Mouse (Mus musculus) kidney, adult 8-10 months (tissue): ENCODE measurements around the gene Uhrf1bp1l.
A peak's percentile ranks its signal among the peaks of the same experiment; 100 is the strongest.

Experiments
- DNase-seq, 2 experiments: peaks; one replicate each; pipeline ENCODE4 v3.0.0; 2022

Gene Uhrf1bp1l

DNA sequence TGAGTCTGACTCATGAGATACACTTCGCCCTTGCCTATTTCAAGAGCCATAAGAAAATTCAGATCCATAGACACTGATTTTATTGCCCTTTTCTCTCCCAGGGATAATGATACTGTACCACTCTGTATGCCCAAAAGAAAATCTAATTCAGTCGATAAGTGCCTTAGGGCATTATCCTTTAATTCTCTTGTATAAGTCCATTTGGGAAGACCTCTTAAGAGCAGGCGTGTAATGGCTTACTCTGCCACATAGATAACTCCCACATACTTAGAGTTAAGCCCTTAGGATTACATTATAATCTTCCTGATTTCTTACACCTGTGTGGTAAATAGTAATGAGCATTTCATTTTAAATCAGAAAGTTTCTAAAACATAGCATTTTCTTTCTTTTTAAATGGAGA lies 1.8 kb downstream of the Uhrf1bp1l start:
- no peak for DNase-seq

GRCm38 (mm10) chr10:89747221-89747905 lies 2.6 kb downstream of the Uhrf1bp1l start:
- no peak for DNase-seq

DNA sequence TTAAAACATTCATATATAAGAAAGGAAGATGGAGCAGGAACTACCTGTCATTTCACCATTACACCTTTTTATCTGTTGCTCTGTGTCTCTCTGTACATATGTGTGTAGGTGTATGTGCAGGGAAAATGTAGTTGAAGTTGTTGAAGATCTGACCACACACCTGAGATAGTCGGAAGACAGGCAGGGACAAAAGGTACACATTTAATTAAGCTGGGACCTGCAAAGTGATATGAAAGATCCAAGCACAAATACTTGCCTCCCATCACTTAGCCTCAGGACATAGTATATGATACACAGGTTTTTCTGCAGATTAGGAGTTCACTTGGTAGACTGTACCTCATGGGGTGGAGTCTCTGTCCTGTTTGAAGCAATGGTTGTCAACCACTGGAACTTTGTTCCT lies 3.1 kb downstream of the Uhrf1bp1l start:
- no peak for DNase-seq

DNA sequence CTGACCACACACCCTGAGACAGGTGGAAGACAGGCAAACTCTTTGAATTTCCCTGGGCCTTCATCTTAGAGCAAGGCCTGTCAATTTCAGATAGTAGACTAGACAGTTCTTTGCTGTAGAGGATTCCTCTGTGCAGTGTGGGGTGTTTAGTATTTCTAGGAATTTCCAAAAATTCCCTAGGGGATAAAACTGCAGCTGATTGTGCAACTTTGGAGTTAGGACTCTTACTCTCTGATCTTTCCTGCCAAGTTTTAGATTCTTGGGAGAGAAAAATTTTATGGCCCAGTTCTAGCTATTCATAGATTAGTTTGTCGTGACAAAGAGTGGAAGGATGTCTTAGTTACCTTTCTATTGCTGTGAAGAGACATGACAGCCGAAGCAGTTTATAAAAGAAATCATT lies 3.8 kb downstream of the Uhrf1bp1l start:
- no peak for DNase-seq

GRCm38 (mm10) chr10:89751069-89751468 lies 6.3 kb downstream of the Uhrf1bp1l start:
- no peak for DNase-seq

DNA sequence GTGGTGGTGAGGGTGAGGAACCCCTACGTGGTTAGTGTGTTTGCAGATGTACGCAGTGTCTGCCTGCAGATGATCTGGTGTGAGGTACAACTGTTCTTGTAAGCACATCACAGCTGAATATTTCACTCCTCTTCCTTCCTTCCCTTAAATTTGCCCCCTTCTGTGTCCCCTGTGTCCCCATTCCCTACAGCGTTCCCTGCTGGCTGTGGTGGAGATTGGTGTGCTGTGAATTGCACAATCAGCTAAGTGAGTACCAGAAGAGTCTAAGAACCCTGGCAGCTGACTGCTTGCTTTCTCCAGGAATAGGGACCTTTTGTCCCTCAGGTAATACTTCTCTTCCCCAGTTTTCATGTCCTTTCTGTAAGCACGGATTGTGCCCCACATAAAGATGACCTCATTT lies 10.4 kb downstream of the Uhrf1bp1l start:
- no peak for DNase-seq

GRCm38 (mm10) chr10:89760772-89761171 lies 16.0 kb downstream of the Uhrf1bp1l start:
- DNase-seq = no peak

- no peak for DNase-seq
Measured at GRCm38 (mm10) chr10:89764457-89765121, 19.8 kb downstream of the Uhrf1bp1l start.

DNA sequence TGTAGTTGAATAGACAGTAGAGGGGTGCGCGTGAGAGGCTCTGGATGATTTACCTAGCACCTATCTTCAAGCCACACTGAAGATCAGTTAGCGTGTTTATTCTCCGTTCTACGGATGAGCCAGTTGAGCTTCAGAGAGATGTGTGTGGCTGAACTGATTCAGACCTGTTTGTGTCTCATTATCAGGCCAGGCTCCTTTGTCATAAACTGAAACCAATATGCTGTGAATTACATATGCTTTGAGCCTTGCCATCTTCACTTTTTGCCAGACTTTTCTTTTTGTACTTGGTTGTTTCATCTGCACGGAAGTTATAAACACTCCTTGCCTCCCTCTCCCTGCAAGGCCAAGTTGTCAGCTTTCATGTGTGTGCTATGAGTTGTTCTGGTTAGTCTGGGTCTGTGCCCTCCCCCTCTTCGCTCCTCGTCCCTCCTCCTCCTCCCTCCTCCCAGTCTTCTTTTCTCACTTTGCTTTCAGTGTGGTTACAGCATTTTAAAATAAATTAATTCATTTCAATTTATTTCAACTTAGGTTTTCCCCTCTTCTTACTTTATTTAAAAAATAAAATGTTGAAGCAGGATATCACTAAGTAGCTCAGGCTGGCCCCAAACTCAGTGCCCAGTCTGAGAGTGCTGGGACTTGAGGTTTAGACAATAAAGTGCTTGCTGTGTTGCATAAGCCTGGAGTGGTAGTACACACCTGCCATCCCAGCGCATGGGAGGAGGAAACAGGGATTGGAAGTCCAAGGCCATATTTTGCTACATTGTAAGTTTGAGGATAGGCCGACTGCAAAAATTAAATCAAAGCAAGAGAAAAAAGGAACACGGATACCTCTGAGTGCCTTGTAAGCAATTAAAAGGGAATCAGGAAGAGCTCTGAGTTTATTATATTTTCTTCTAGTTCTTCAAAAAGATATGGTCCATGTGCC lies 21.3 kb downstream of the Uhrf1bp1l start:
- DNase-seq = no peak

DNA sequence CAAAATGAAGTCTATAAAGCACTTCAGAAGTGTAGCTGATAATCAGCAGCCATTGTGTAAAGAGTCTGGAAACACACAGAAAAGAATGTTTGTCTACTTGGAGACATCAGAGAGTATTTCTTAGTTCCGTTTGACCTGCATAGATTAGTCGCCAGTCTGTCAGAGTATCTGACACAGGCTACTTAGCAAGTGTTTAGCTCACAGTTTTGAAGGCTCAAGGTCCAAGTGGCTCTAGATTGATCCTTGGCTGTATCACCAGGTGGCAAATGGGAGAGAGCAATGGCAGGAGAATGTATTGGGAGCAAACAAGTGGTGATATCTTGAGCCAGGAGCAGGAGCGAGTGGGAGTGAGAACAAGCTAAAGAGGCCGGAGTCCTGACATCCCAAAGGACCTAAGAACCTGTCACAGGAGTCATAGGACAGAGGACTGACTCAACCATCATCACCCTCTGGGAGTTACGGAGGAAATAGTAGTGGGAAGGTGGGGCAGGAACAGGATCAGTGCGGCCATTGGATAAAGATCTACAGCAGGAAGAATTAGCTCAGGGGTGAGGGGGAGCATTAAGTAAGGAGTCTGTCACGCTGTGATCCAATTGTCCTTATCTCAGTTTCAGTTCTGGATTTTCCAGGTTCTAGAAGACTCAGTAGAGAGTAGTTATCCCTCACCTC lies 23.7 kb downstream of the Uhrf1bp1l start:
- DNase-seq = no peak

DNA sequence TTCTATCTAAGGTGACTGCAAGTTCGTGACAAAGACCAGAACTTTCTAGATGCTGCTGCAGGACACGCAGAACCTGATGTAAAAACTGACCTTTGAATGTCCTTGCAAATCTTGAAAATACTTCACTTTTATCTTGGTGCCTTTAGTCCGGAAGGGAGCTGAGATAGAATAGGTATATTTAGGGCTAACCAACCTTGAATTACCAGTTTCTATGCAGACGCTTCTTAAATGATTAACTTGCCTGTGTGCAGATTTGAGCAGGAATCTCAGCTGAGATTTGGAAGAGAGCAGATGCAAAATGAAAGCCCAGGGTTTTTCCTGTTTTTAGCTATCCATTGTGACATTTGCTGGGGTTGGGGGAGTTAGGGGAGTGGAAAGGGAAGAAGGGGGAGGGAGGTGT lies 24.3 kb downstream of the Uhrf1bp1l start:
- peak in 1 of 2 experiments; percentile 38 for DNase-seq

DNA sequence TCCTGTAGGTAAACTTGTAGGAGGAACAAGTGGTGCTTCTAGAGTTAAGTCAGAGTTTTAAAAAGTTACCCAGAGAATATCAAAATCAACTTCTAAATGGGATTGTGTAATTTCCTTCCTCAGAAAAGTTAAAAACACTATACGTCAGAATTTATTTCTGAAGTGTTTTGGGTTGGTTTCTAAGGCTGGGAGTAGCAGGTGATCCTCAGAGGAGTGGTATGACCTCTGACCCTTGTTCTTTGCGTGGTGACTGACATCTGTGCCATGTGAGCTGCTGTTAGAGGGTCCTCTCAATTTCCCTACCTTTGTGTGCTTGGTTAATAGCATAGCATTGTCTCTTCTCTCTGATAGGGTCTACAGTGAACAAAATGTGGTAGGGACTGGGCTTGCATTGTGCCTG lies 27.1 kb downstream of the Uhrf1bp1l start:
- no peak for DNase-seq

GRCm38 (mm10) chr10:89776029-89776428 lies 31.2 kb downstream of the Uhrf1bp1l start:
- no peak for DNase-seq

GRCm38 (mm10) chr10:89791870-89792269 lies 47.1 kb downstream of the Uhrf1bp1l start:
- no peak for DNase-seq

DNA sequence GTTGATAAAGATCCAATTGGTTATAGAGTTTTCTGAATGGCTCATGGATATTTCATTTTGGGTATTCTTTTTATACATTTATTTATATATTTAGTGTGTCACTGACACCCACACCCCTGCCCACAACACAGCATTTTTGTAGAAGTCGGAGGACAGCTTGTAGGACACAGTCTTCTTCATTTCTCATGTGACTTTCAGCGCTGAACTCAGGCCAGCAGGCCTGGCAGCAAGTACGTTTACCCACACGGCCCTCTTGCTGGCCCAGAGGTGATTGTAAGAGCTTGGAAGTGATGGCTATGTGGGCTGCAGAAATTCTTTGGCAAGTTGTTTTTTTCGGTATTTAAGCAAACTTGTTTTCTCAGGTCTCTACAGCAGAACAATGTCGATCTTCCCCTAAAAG lies 49.3 kb downstream of the Uhrf1bp1l start:
- no peak for DNase-seq

DNA sequence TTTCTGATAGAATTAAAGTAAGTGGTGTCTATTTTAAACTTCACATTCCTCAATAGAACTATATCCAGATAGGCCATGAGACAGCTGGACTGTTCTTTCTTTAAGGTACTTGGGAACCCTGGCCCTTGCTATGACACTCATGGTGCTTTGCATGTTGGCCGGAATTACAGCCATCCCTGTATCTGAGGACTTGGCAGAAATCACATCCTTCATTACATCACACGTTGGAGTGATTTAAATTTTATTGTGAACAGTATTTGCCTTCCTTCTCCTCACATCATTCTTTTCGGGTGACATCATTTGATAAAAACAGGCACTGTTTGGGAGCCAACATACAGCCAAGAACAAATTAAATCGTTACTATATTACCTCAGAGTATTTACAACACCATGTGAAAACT lies 74.4 kb downstream of the Uhrf1bp1l start:
- DNase-seq = no peak

GRCm38 (mm10) chr10:89823906-89824305 lies 79.1 kb downstream of the Uhrf1bp1l start:
- DNase-seq = peak; percentile 53 to 63

GRCm38 (mm10) chr10:89826896-89827295 lies 82.1 kb downstream of the Uhrf1bp1l start:
- DNase-seq = no peak

DNA sequence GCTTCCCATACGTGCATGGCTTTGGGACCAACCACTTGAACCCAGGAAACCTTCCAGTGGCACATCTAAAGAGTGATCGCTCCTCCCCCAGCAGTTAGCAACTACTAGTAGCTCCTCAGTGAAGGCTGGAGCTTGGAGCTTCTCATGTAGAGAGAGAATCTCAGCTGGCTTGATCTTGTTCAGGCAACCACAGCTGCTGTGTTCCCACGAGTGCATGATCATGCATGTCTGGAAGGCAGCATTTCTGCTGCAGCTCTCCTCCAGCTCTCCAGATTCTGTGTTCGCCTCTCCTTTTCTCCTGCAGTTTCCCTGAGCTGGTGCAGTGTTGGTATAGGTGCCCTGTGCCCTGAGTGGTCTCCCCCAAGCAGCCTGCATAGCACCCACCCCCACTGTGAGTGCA lies 87.5 kb downstream of the Uhrf1bp1l start:
- DNase-seq = no peak

GRCm38 (mm10) chr10:89833166-89833565 lies 88.4 kb downstream of the Uhrf1bp1l start:
- DNase-seq = peak; percentile 13 to 45

- peak; percentile 18 to 23 for DNase-seq
Measured at GRCm38 (mm10) chr10:89837476-89837875, 92.7 kb downstream of the Uhrf1bp1l start.

- peak; percentile 24 to 44 for DNase-seq
Measured at GRCm38 (mm10) chr10:89838834-89839233, 94.0 kb downstream of the Uhrf1bp1l start.

GRCm38 (mm10) chr10:89850951-89851350 lies 106.2 kb downstream of the Uhrf1bp1l start:
- DNase-seq = peak; percentile 24 to 36
